Comparison of ENCODE assay signal across 8 mouse cellular contexts in the genomic region with DNA sequence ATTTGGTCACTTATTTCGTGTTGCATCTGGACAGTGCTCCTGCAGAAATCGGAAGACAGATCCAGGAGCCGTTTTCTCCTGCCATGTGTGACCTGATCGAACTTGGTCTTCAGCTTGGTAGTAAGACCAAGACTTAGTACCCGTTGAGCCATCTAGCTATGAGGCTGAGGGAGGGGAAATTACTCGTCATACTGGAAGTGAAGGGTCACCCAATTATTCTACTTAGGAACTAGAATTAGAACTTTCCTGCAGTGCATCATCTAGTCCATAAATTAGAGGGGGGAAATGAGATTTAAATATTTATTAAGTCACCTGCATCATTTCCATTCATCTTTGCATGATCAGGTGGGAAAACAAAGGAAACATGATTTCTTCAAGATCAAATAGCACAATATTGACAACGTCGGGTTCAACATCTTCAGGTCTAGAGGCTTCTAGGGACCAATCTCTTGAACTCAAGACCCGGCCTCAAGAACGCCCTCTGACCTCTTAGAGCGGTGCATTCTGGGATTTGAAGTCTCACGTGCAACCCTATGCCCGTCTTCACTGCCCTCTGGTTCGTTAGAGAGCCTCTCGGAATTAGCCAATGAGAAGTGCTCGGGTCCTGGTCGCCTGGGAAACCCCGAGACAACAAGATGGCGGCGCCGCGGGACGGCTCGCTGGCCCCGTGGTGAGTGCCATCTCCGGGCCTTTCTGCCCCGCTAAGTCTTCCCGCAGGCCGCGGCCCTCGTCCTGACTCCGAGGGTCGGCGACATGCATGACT. TPM values are rescaled to one million over a fixed set of nuclear protein-coding genes. Genes with fewer than 3 reads are reported as not detected.
A peak's percentile ranks its signal among the peaks of the same experiment; 100 is the strongest.
DNase-seq lines count a peak whose midpoint lies in the region; ATAC-seq lines count a peak whose summit lies in the region.

A gene (plus strand): TSS at position 592 of the 763 bp plus-strand sequence.

- H3K27me3 ChIP-seq in lung, embryonic 16.5 days (ENCODE audit: control insufficient read depth, insufficient read depth, low read depth, low read length), result no peaks in the 10 kb centered on the region

- ATAC-seq in hematopoietic stem cell, adult 5-6 weeks (replicated peaks in 1 of 2; ENCODE audit: insufficient read depth in 1 of 2, low FRiP score in 2 of 2, low TSS enrichment in 1 of 2, low read depth in 1 of 2, poor library complexity in 2 of 2, severe bottlenecking in 2 of 2), result peak; percentile 88 to 90
- peak; percentile 98 for ATAC-seq in lung, embryonic 16.5 days (ENCODE audit: low read depth)

- H3K27ac ChIP-seq in lung, embryonic 16.5 days (ENCODE audit: low read length), result no peak within 1 kb of the TSS

- H3K4me3 ChIP-seq in lung, embryonic 16.5 days (ENCODE audit: low read length), result peak within 1 kb of the TSS; percentile 71

- H3K36me3 ChIP-seq in lung, embryonic 16.5 days (ENCODE audit: control insufficient read depth, insufficient read depth, low read length), result no peaks in the 10 kb centered on the region

- DNase-seq in MEL-GATA-1-ER (ENCODE audit: extremely low read depth, low read depth), result peak; percentile 94
- peak; percentile 86 for DNase-seq in cerebellum, adult 8-10 months
- DNase-seq in forelimb bud, embryonic 11.5 days (ENCODE audit: low read depth, low spot score), result peak; percentile 91
- peak; percentile 79 for DNase-seq in layer of hippocampus, adult 9-10 months (ENCODE audit: low spot score)
- DNase-seq in ovary, postnatal 10 days (ENCODE audit: low spot score), result peak; percentile 65
- DNase-seq in thymus, postnatal 10 days (ENCODE audit: low spot score in 2 of 2), result peak; percentile 79 to 82

- peak within 1 kb of the TSS; percentile 72 for H3K4me2 ChIP-seq in lung, embryonic 16.5 days (ENCODE audit: low read depth, low read length)

- peaks cover 6% of the 10 kb centered on the region; the same call in 1 of the 2 replicates for H3K4me1 ChIP-seq in lung, embryonic 16.5 days (replicated peaks; ENCODE audit: control insufficient read depth, insufficient read depth, low read length)

- no peaks in the 10 kb centered on the region for H3K9me3 ChIP-seq in lung, embryonic 16.5 days (ENCODE audit: control insufficient read depth, low read length)

- 18% methylated on average over 34 of the region's 34 CpGs for WGBS in lung, embryonic 16.5 days

- H3K9ac ChIP-seq in lung, embryonic 16.5 days (ENCODE audit: low read length), result peak within 1 kb of the TSS; percentile 66

RNA-seq across cellular contexts. Expression of the gene that starts here (rescaled TPM):
- 4.2 and 6.3 TPM in 2 replicates for total RNA-seq in hematopoietic stem cell, adult 5-6 weeks (2017)
- 14.9 and 16.6 TPM in 2 replicates for polyA plus RNA-seq in lung, embryonic 16.5 days (2015; fragmentation: Nextera tagmentation; extraction: Ambion mirVana)
